Mouse (Mus musculus): ENCODE results near the gene Kif9. TPM values are rescaled to one million over a fixed set of nuclear protein-coding genes. Genes with fewer than 3 reads are reported as not detected.

Kif9 gene
- polyA plus RNA-seq (2012; rRNA removed; ENCODE audit: low replicate concordance): 0.05 and 0.74 TPM in 2 replicates

GRCm38 (mm10) chr9:110476124-110477091 lies at the start of gene Kif9, which contains the start of gene Klhl18:
Gene Kif9, plus strand, starts transcription at chr9:110476958.
Gene Klhl18, minus strand, starts transcription at chr9:110476694.

GRCm38 (mm10) chr9:110532538-110533291 lies 56.0 kb downstream of the Kif9 start, which contains the start of gene Setd2:
Gene Setd2, plus strand, starts transcription at chr9:110532597.

Other genes starting within 250 kb of the Kif9 start
- gene Cspg5, start 233.2 kb upstream of the Kif9 start, polyA plus RNA-seq (2012; rRNA removed; ENCODE audit: low replicate concordance): 0.24 and 0.26 TPM in 2 replicates
- 4.6 and 6.5 TPM in 2 replicates for gene Elp6, start 171.8 kb upstream of the Kif9 start, polyA plus RNA-seq (2012; rRNA removed; ENCODE audit: low replicate concordance)
- 27.0 and 31.7 TPM in 2 replicates for gene Scap, start 143.7 kb upstream of the Kif9 start, polyA plus RNA-seq (2012; rRNA removed; ENCODE audit: low replicate concordance)
- 39.1 and 41.0 TPM in 2 replicates for gene Ptpn23, start 68.7 kb upstream of the Kif9 start, polyA plus RNA-seq (2012; rRNA removed; ENCODE audit: low replicate concordance)
- not detected in 2 replicates for gene Ngp, start 57.2 kb upstream of the Kif9 start, polyA plus RNA-seq (2012; rRNA removed; ENCODE audit: low replicate concordance)
- 9.8 and 10.6 TPM in 2 replicates for gene Klhl18, start 264 bp upstream of the Kif9 start, polyA plus RNA-seq (2012; rRNA removed; ENCODE audit: low replicate concordance)
- gene Setd2, start 55.6 kb downstream of the Kif9 start, polyA plus RNA-seq (2012; rRNA removed; ENCODE audit: low replicate concordance): 17.3 and 19.2 TPM in 2 replicates
- 3.7 and 4.2 TPM in 2 replicates for gene Nradd, start 147.5 kb downstream of the Kif9 start, polyA plus RNA-seq (2012; rRNA removed; ENCODE audit: low replicate concordance)
- gene Nbeal2, start 177.2 kb downstream of the Kif9 start, polyA plus RNA-seq (2012; rRNA removed; ENCODE audit: low replicate concordance): 17.1 and 41.5 TPM in 2 replicates
- gene Ccdc12, start 179.5 kb downstream of the Kif9 start, polyA plus RNA-seq (2012; rRNA removed; ENCODE audit: low replicate concordance): 54.2 and 81.1 TPM in 2 replicates

Data from duodenum, adult 2 months (tissue).